Mouse (Mus musculus) adrenal gland, postnatal 4 days (tissue): ENCODE data around the gene Gm21885. TPM values are rescaled to one million over a fixed set of nuclear protein-coding genes. Genes with fewer than 3 reads are reported as not detected.
A peak's percentile ranks its signal among the peaks of the same experiment; 100 is the strongest.

Experiments
- DNase-seq, 2 experiments: peaks; one replicate each; pipeline ENCODE4 v3.0.0; 2021 to 2022; ENCODE audit warnings: low spot score in 2 of 2, mixed read lengths in 2 of 2
- total RNA-seq, 2 experiments: library from RNA; stranded (reverse); gene quantifications; 2 replicates each; pipeline ENCODE4 v1.2.3; 2021

Gene Gm21885
- total RNA-seq, 2 experiments from 2014 or later, result not detected

DNA sequence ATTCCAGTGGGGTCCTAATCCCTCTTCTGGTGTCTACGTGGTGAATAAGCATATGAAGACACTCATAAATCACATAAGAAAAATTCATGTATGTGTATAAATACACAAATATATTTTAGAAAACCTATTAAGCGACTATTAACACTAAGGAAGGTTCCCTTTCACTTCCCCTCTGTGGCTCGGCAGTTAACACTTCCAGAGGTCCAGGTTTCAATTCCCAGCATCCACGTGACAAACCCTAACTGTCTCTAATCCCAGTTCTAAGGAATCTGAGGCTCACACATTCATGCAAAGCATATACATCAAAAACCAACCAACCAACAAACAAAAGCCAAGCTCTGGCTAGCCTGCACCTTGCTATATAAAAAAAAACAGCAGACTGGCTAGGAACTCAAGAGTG lies 35.8 kb downstream of the Gm21885 start:
- DNase-seq, result no peak

GRCm38 (mm10) chr11:94318056-94318455 lies 36.4 kb downstream of the Gm21885 start:
- no peak for DNase-seq

DNA sequence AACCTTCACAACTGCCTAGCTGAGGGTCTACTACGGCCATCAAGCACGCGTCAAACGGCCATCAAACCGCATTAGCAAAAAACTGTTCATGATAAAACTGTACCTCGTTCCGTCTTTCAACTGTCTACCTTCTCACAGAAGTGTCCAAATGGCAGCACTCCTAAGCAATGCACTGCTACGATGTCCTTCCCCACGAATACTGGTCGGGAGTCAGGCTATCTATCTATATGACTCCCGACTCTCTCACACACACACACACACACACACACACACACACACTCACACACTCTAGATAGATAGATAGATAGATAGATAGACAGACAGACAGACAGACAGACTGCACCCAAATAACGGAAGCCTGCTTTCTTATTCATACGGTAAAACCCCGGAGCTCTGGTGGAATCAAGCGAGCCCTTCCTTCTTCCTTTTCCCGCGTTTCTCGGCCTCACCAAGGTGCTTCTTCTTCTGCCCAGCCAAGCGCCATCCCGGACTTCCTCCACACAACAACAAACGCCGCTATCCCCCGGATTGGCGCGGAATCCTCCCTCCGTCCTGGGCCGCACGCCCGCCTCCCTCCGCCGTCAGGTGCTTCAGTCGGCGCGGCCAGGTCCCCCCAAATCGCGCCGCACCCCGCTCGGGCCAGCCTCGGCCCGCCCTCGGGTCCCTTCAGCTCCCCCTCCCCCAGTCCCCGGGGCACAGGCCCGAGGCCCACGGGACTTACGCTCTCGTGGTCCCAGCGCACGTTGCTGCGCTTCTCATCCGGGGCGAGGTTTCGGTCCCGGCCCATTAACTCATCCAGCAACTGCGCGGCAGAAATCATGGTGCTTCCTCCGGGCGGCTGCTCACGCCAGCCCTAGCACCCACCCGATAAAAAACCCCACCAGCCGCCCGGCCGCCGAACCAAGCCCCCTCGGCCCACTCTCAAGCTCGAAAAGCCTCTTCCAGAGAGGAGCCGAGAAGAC lies 39.6 kb downstream of the Gm21885 start:
- DNase-seq, result peak in 1 of 2 experiments; percentile 34

- DNase-seq, result peak; percentile 86 to 90
Measured at GRCm38 (mm10) chr11:94321931-94322400, 40.3 kb downstream of the Gm21885 start, which contains the start of gene Luc7l3. Luc7l3 (minus strand) TSS chr11:94321988.

GRCm38 (mm10) chr11:94322636-94323035 lies 41.0 kb downstream of the Gm21885 start:
- DNase-seq, result no peak

DNA sequence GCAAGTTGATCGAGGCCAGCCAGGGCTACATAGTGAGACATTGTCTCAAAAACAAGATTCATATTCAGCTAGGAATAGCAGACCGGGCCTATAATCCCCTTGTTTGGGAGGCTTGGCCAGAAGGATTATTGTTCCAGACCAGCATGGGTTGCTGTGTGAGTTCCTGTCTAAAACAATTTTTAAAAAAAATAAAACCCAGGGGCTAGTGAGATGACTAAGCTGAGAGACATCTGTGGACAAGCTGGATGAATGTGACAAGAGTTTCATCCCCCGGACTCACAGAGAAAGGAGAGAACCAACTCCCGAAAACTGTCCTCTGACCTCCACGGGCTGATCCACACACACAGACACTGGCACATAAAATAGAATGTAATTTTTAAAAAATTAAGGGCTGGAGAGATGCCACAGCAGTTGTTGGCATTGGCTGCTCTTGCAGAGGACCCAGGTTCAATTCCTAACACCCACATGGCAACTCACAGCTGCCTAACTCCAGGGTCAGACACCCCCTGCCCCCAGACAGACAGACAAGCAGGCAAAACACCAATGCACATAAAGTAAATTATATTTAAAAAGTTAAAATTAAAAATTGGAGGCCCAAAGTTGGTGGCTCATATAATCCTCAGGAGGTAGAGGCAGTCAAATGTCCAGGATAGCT lies 41.7 kb downstream of the Gm21885 start:
- DNase-seq, result no peak

DNA sequence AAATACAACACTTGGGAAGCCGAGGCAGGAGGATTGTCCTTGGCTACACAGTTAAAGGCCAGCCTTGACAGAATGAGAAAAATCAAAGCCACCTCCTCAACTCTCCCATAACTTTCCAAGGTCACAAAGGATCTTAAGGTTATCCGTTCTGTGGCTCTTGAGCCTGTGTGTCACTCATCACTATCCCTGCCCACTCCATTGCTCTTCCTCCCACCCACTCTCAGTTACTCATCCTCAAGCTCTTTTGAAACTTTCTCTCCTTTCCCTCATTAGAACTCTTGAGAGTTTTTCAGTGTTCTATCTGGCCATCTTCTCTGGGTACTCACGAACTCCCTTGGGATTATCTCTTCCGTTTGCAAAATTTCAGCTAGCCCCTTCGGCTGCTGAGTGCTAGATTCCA lies 42.9 kb downstream of the Gm21885 start:
- no peak for DNase-seq

- DNase-seq, result no peak
Measured at GRCm38 (mm10) chr11:94326961-94327411, 45.3 kb downstream of the Gm21885 start.

DNA sequence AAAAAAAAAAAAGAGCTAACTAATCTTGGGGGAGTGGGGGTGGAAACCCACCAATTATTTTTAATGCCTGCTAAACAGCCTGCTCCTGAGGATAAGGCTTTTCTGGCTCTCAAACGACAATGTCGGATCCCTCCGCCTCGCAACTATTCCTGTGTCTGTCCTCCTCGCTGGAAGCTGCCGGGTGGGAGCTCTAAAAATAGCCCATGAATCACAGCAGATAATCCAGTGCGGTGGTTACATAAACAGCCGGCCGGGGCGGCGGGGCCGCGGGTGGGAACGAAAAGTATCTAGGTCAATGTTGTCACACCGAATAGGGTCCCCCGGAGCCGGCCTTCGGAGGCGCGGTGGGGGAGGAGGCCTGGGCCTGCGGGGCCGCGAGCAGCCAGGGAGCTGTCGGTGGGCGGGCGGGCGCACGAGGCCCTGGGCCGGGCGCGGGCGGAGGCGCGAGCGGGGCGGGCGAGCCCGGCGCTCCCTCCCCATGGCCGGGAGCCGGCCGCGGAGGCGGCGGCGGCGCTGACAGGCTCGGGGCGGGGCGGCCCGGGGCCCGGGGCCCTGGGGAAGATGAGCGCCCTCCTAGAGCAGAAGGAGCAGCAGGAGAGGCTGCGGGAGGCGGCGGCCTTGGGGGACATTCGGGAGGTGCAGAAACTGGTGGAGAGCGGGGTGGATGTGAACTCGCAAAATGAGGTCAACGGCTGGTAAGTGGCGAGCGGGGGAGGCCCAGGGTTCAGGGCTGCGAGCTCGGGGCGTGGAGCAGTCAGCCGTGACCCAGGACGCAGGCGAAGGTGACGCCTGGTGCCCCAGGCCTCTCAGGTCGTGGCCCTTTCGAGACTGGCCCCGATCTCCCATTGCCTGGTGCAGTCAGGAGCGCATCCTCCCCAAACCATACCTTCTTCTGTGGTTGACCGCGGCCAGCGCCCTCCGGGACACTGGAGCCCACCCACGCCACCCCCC lies 46.3 kb downstream of the Gm21885 start, which contains the start of gene Ankrd40:
TSS of gene Ankrd40 (plus strand) at position 309 of the 951 bp plus-strand sequence.
- peak; percentile 92 to 93 for DNase-seq

- no peak for DNase-seq
Measured at GRCm38 (mm10) chr11:94328644-94329025, 47.0 kb downstream of the Gm21885 start.

GRCm38 (mm10) chr11:94329270-94329891 lies 47.7 kb downstream of the Gm21885 start:
- DNase-seq, result no peak

GRCm38 (mm10) chr11:94330211-94330610 lies 48.5 kb downstream of the Gm21885 start:
- DNase-seq, result no peak

DNA sequence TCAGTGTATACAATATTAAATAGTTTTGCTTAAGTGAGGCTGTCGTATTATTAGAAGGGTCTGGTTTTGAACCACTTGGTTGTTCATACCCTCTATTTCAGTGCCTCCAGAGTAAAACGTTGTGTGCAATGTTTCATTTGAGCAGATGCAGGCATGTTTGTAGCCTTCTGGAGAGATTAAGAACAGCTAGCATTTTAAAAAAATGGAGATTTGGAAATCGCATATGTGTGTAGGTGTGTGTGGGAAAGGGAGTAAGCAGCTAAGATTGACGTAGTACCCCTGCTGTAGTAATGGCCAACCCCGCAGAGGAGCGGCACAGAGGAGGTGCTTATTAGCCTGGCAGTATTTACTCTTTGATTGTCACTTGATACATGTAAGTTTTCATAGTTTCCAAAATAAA lies 51.1 kb downstream of the Gm21885 start:
- DNase-seq, result no peak

GRCm38 (mm10) chr11:94334386-94334968 lies 52.8 kb downstream of the Gm21885 start:
- DNase-seq, result no peak

Other genes starting within 250 kb of the Gm21885 start
- 100 to 1,000 TPM; 117 to 126 TPM for gene Tob1, start 70.4 kb upstream of the Gm21885 start, total RNA-seq
- 1 to 10 TPM; 1.3 to 1.5 TPM for gene Wfikkn2, start 35.9 kb upstream of the Gm21885 start, total RNA-seq
- gene Luc7l3, start 40.1 kb downstream of the Gm21885 start, total RNA-seq, result 100 to 1,000 TPM in 1 of 2 experiments, 10 to 100 TPM in 1; 92.6 to 110 TPM
- 100 to 1,000 TPM; 108 to 114 TPM for gene Ankrd40, start 46.1 kb downstream of the Gm21885 start, total RNA-seq
- gene Abcc3, start 111.1 kb downstream of the Gm21885 start, total RNA-seq, result 10 to 100 TPM in 1 of 2 experiments, 1 to 10 TPM in 1; 7.9 to 11.7 TPM
- 10 to 100 TPM in 1 of 2 experiments, 1 to 10 TPM in 1; 8.7 to 12.0 TPM for gene Cacna1g, start 192.3 kb downstream of the Gm21885 start, total RNA-seq
- gene Spata20, start 204.3 kb downstream of the Gm21885 start, total RNA-seq, result under 1 TPM in 1 of 2 experiments, not detected in 1; 0.11 TPM
- 10 to 100 TPM; 10.3 to 13.2 TPM for gene Epn3, start 218.1 kb downstream of the Gm21885 start, total RNA-seq
- 10 to 100 TPM in 1 of 2 experiments, 1 to 10 TPM in 1; 4.9 to 12.7 TPM for gene Mycbpap, start 239.9 kb downstream of the Gm21885 start, total RNA-seq